Mouse (Mus musculus): ENCODE data around the gene Sorbs1.
"Not testable (repeated sequence)": the region's sequence is repeated elsewhere in the genome, so short reads cannot be mapped to it uniquely, and the experiment has no call there.

Sorbs1 gene

DNA sequence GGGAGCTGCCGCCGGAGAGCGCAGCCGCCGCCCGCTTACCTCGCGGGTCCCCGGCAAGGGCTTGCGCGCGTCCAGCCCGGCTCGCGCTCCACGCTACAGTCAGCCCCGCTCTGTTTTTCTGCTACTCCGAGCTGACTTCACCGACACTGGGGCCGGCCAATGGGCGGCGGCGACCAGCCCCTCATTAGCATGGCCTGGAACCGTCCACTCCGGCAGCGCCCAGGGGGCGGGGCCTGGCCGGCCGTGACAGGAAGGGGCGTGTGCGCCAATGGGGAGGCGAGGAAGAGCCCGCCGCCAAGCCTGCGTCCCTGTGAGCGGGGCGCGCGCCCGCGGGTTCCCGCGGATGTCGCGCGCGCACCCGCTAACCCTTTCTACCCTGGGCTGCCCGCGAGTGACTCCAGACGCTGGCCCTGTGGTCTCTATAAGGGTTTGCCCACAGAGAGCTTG lies at the start of gene Sorbs1:
Sorbs1 (minus strand) TSS at position 148 of the 447 bp plus-strand sequence.
- peak; percentile 93 to 97 for DNase-seq (ENCODE audit: low spot score in 2 of 2)

- DNase-seq (ENCODE audit: low spot score in 2 of 2): not testable (repeated sequence)
Observed at GRCm38 (mm10) chr19:40561521-40561920, 47.9 kb upstream of the Sorbs1 start.

DNA sequence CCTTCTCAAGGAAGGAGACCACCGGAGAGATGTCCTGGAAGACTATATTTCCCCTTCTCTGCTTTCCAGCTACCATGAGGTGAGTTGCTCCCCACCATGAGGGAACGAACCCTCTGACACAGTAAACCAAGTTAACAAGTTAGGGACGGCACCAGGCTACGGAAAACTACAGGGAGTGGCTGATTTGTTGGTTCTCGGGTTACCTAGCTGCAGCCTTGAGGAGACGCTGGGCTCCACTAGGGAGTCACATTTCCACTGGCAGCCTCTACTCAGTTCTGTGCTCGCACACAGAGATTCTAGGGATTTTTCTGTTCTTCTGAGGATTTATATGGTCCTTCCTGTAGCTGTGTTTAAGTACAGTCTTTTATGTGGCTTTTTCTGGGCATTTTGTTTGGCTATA lies 42.5 kb upstream of the Sorbs1 start:
- no peak for DNase-seq (ENCODE audit: low spot score in 2 of 2)

GRCm38 (mm10) chr19:40555136-40555535 lies 41.6 kb upstream of the Sorbs1 start:
- no peak for DNase-seq (ENCODE audit: low spot score in 2 of 2)

GRCm38 (mm10) chr19:40554343-40554742 lies 40.8 kb upstream of the Sorbs1 start:
- no peak for DNase-seq (ENCODE audit: low spot score in 2 of 2)

GRCm38 (mm10) chr19:40553849-40554248 lies 40.3 kb upstream of the Sorbs1 start:
- no peak for DNase-seq (ENCODE audit: low spot score in 2 of 2)

- DNase-seq (ENCODE audit: low spot score in 2 of 2): peak; percentile 19 to 64
Observed at GRCm38 (mm10) chr19:40553014-40553789, 39.6 kb upstream of the Sorbs1 start.

GRCm38 (mm10) chr19:40549516-40550135 lies 36.0 kb upstream of the Sorbs1 start:
- no peak for DNase-seq (ENCODE audit: low spot score in 2 of 2)

DNA sequence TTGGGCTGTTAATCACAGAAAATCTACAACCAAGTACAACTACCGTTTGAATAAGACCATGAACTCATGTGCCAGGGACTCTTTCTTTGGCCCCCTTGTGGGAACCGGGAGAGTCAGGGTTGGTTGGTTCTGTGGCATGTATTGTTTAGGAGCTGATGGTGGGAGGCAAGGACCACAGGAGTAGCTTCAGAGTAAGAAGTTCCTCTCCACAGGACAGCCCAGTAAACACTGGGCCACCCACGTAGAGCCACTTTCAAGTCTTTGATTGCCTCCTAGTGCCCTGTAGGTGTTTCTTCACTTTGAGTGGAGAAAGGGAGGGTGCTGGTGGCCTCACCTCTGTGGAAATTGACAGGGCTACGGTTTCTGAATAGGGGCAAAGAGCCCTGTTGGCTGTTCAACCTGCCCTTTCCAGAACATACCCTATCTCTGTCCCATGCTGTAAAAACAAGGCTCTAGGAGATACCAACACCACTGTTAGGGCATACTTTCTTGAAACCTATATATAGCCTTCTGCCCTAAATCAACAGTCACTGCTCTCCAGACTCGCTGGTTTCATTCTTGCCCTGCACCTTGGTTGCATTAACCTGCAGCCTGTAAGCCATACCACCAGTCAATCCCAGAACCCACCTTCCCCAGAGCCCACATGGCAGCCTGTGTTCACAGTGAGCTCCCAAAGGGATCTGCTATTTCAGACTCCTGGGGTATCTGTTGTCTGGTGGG lies 35.4 kb upstream of the Sorbs1 start:
- no peak for DNase-seq (ENCODE audit: low spot score in 2 of 2)

DNA sequence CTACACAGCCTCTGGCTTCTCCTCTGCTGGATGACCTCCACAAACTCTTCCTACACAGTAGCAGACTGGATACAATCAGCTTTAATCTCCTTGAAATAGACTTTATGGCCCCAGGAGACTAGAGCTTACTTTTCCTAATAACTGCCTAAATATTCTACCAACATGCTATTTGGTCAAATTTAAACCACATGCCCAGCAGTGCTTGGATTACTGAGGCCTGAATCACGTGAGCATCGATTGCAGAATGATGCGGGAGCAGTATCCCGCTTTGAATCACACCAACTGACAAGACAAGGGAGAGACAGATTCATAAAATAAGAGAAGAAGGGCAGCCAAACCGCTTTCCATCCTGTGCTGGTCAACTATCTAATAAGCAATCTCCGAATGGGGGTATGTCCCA lies 34.8 kb upstream of the Sorbs1 start:
- no peak for DNase-seq (ENCODE audit: low spot score in 2 of 2)

DNA sequence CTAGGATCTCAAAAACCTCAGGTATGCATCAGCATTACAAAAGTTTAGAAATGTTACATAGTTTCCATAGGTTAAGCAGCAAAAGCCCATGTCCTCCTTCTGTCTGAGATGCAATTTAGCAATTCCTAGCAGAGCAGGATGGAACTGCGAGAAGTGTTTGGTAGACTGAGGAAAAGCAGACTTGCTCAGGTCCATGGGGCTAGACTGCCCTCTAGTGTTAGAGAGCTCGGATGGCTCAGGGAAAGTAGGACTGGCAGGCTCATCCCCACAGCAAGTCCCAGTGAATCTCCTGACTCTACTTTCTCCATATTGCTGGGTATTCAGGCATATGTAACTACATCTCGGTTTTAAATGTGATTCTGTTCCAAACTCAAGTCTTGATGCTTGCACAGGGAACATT lies 31.3 kb upstream of the Sorbs1 start:
- DNase-seq (ENCODE audit: low spot score in 2 of 2): peak in 1 of 2 experiments; percentile 60

GRCm38 (mm10) chr19:40542776-40543175 lies 29.2 kb upstream of the Sorbs1 start:
- no peak for DNase-seq (ENCODE audit: low spot score in 2 of 2)

DNA sequence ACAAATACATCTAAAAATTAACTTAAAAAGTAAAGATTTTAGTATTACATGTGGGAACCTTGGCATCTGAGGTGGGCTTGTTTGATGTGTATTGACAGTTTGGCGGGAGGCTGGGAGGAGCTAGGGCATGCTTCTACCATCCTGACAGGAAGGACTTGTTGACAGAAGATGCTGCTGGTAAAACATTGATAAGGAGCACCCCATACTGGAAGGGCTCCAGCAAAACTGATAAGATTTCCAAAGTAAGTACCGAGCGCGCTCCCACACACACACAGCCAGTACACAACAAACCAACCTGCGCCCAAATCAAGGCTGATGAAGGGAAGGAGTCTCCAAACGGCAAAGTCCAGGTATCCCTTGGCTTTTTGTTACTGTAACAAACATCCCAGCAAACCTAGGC lies 22.9 kb upstream of the Sorbs1 start:
- no peak for DNase-seq (ENCODE audit: low spot score in 2 of 2)

GRCm38 (mm10) chr19:40532525-40532924 lies 18.9 kb upstream of the Sorbs1 start:
- no peak for DNase-seq (ENCODE audit: low spot score in 2 of 2)

DNA sequence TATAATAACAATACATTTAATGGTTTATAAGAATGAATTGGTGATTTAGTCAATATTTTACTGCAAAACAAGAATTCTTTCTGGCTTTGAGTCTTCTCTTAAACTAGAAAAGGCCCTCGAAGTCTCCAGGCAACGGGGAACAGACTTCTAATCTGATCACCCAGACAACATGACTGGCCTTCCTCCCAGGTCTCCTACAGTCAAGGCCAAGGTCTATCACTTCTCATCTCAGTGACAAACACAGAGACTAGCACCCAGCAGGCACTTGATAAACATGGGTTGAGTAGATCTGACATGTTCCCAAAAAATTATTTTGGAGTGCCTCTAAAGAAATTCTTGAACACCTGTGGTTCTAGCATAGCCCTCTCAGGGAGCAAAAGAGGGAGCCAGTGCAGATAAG lies 16.7 kb upstream of the Sorbs1 start:
- DNase-seq (ENCODE audit: low spot score in 2 of 2): no peak

DNA sequence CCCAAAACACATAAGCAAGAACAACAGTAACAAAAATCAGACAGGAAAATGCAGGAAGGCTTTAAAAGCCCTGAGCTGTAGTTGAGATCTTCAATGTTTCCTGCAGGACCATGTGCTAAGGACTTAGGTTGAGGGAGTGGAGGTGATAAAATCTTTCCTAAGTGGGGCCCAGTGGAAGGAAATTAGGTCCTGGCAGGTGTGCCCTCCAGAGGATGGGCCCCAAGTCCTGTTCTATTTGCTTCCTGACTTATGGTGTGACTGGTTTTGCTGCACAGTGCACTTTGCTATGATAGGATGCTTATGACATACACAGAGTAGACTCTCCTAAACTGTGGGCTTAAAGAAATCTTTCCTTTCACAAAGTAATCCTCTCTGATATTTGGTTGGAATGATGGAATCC lies 14.7 kb upstream of the Sorbs1 start:
- DNase-seq (ENCODE audit: low spot score in 2 of 2): no peak

GRCm38 (mm10) chr19:40526367-40527014 lies 12.9 kb upstream of the Sorbs1 start:
- no peak for DNase-seq (ENCODE audit: low spot score in 2 of 2)

- DNase-seq (ENCODE audit: low spot score in 2 of 2): no peak
Observed at GRCm38 (mm10) chr19:40523431-40524005, 9.9 kb upstream of the Sorbs1 start.

GRCm38 (mm10) chr19:40520403-40520802 lies 6.8 kb upstream of the Sorbs1 start:
- no peak for DNase-seq (ENCODE audit: low spot score in 2 of 2)

DNA sequence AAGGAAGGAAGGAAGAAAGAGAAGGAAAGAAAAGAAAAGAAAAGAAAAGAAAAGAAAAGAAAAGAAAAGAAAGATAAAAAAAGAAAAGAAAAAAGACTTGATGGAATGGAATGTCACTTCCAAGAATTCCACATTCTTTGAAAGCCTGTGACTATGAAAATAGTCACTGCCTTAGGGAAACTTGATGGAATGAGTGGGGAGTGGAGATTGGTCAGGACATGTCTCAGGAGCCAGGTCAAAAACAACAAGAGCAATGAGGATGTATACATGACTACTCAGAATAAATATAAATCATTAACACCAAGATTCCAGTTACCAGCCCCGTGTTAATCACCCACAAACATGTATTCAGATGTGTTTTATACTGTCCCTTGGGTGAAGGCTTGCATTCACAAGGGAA lies 5.1 kb upstream of the Sorbs1 start:
- DNase-seq (ENCODE audit: low spot score in 2 of 2): no peak

- no peak for DNase-seq (ENCODE audit: low spot score in 2 of 2)
Observed at GRCm38 (mm10) chr19:40515596-40515995, 2.0 kb upstream of the Sorbs1 start.

DNA sequence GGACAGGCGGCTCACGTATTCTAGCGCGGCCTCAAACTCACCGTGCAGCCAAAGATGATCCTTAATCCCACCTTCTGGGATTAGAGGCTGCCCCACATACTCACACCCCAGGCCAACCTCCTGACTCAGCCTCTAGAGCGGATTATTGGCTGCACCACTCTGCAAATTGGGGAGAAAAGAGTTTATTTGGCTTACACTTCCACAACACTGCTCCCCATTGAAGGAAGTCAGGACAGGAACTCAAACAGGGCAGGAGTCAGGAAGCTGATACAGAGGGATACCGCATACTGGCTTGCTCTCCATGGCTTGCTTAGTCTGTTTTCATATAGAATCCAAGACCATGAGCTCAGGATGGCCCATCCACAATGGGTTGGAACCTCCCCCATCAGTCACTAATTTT lies 797 bp upstream of the Sorbs1 start:
- no peak for DNase-seq (ENCODE audit: low spot score in 2 of 2)

Data from spleen, postnatal 10 days (tissue).